8 mouse cellular contexts compared by ENCODE assay signal in genomic region chr17:87474501-87474795, GRCm38 (mm10). TPM values are rescaled to one million over a fixed set of nuclear protein-coding genes. Genes with fewer than 3 reads are reported as not detected.
DNase-seq lines count a peak whose midpoint lies in the region; ATAC-seq and TF ChIP-seq lines count a peak whose summit lies in the region.

No protein-coding gene starts in this region.

- ATAC-seq in forebrain, embryonic 11.5 days (replicated peaks; ENCODE audit: low FRiP score), result peak; percentile 51; the same call in 1 of the 2 replicates
- ATAC-seq in neural tube, embryonic 13.5 days (ENCODE audit: low read depth), result no peak
- ATAC-seq in CD4-positive, CD25-positive, alpha-beta regulatory T cell, adult 4 months, result no peak

- H3K4me2 ChIP-seq in forebrain, embryonic 11.5 days (ENCODE audit: low read depth, low read length, severe bottlenecking), result peak overlapping the region; percentile 64
- H3K4me2 ChIP-seq in neural tube, embryonic 13.5 days, result peak overlapping the region; percentile 65

- no peak overlapping the region; the same call in 1 of the 2 replicates for H3K9ac ChIP-seq in liver, adult 2 months (ENCODE audit: low read depth, low read length)
- peak overlapping the region; percentile 40; the same call in 1 of the 2 replicates for H3K9ac ChIP-seq in forebrain, embryonic 11.5 days (ENCODE audit: low read length)
- peak overlapping the region; percentile 61 for H3K9ac ChIP-seq in neural tube, embryonic 13.5 days

- H3K27ac ChIP-seq in liver, adult 2 months (replicated peaks; ENCODE audit: insufficient read depth, low read depth, low read length), result peak overlapping the region; percentile 26
- no peak overlapping the region for H3K27ac ChIP-seq in forebrain, embryonic 11.5 days (ENCODE audit: low read depth, low read length)
- H3K27ac ChIP-seq in neural tube, embryonic 13.5 days (replicated peaks), result peak overlapping the region; percentile 75

- H3K27me3 ChIP-seq in liver, adult 2 months (ENCODE audit: control insufficient read depth, insufficient read depth, low read length), result no peaks in the 10 kb centered on the region
- peaks cover 3% of the 10 kb centered on the region; the same call in 1 of the 2 replicates for H3K27me3 ChIP-seq in forebrain, embryonic 11.5 days (ENCODE audit: control insufficient read depth, insufficient read depth, low read length)
- 0 out of 2 replicates have a peak, but pooled peaks cover 2% of the 10 kb centered on the region for H3K27me3 ChIP-seq in neural tube, embryonic 13.5 days

- peak overlapping the region; percentile 44; the same call in 1 of the 2 replicates for H3K4me3 ChIP-seq in liver, adult 2 months (ENCODE audit: insufficient read depth, low read depth, low read length)
- peak overlapping the region; percentile 25 for H3K4me3 ChIP-seq in forebrain, embryonic 11.5 days (ENCODE audit: low read depth, low read length)
- H3K4me3 ChIP-seq in neural tube, embryonic 13.5 days, result peak overlapping the region; percentile 31

- no peaks in the 10 kb centered on the region for H3K36me3 ChIP-seq in liver, adult 2 months (ENCODE audit: control insufficient read depth, insufficient read depth, low read length)
- H3K36me3 ChIP-seq in forebrain, embryonic 11.5 days (ENCODE audit: control insufficient read depth, insufficient read depth, low read length), result no peaks in the 10 kb centered on the region
- H3K36me3 ChIP-seq in neural tube, embryonic 13.5 days, result no peaks in the 10 kb centered on the region

- intact Hi-C loops in left cerebral cortex, postnatal 14 days (cut with DNase I), result no loop called here

- WGBS in liver, adult 2 months, result 12% methylated on average over 7 of the region's 7 CpGs
- WGBS in forebrain, embryonic 11.5 days, result 1% methylated on average over 7 of the region's 7 CpGs
- WGBS in neural tube, embryonic 13.5 days, result 2% methylated on average over 7 of the region's 7 CpGs

- TF ChIP-seq CTCF in liver, adult 2 months (IDR thresholded peaks at IDR 0.05; ENCODE audit: low read depth, low read length), result no peak

- no peaks in the 10 kb centered on the region for H3K79me2 ChIP-seq in liver, adult 2 months (ENCODE audit: control insufficient read depth, insufficient read depth, low read length)

- no peaks in the 10 kb centered on the region for H3K9me3 ChIP-seq in forebrain, embryonic 11.5 days (ENCODE audit: control insufficient read depth, low read length)
- H3K9me3 ChIP-seq in neural tube, embryonic 13.5 days, result no peaks in the 10 kb centered on the region

- H3K4me1 ChIP-seq in liver, adult 2 months (ENCODE audit: control insufficient read depth, insufficient read depth, low read length), result peaks cover 2% of the 10 kb centered on the region
- no peaks in the 10 kb centered on the region for H3K4me1 ChIP-seq in forebrain, embryonic 11.5 days (replicated peaks; ENCODE audit: control insufficient read depth, insufficient read depth, low read length)
- H3K4me1 ChIP-seq in neural tube, embryonic 13.5 days (replicated peaks), result peaks cover 43% of the 10 kb centered on the region

- no peak for TF ChIP-seq POLR2A in liver, adult 2 months (IDR thresholded peaks at IDR 0.05; ENCODE audit: extremely low read depth, insufficient read depth, low read length)

- DNase-seq in liver, adult 2 months (ENCODE audit: extremely low read depth, low read depth, low spot score), result peak; percentile 3
- no peak for DNase-seq in liver
- no peak for DNase-seq in forebrain, embryonic 11.5 days (ENCODE audit: low spot score)
- DNase-seq in kidney, postnatal 14 days, result peak; percentile 17
- DNase-seq in right cerebral cortex, postnatal 10 days (ENCODE audit: low spot score in 2 of 2), result no peak
- no peak for DNase-seq in left cerebral cortex, postnatal 14 days (ENCODE audit: low spot score in 2 of 2)

RNA-seq across cellular contexts. Expression of gene Calm2, which starts 27.7 kb away (rescaled TPM):
- 181 and 257 TPM in 2 replicates for total RNA-seq in liver, adult 2 months (2014; rRNA removed)
- 19.7 and 20.9 TPM in 2 replicates for polyA plus RNA-seq in liver, adult 2 months (2012; rRNA removed)
- polyA plus RNA-seq in forebrain, embryonic 11.5 days (2014; fragmentation: Nextera tagmentation; extraction: Ambion mirVana), result 1,239 and 1,306 TPM in 2 replicates
- polyA plus RNA-seq in neural tube, embryonic 13.5 days (2015; fragmentation: Nextera tagmentation; extraction: Ambion mirVana), result 2,810 and 2,954 TPM in 2 replicates
- polyA plus RNA-seq in CD4-positive, CD25-positive, alpha-beta regulatory T cell, adult 4 months (2017; shearing (Covaris generic)), result 100 to 1,000 TPM; 533 to 583 TPM
- 1,000 to 10,000 TPM; 2,367 to 2,382 TPM for total RNA-seq in left cerebral cortex, postnatal 14 days (2021)

RNA-seq across cellular contexts. Expression of gene Stpg4, which starts 46.9 kb away (rescaled TPM):
- total RNA-seq in liver, adult 2 months (2014; rRNA removed), result not detected in 2 replicates
- polyA plus RNA-seq in liver, adult 2 months (2012; rRNA removed), result not detected in 2 replicates
- not detected in 2 replicates for polyA plus RNA-seq in forebrain, embryonic 11.5 days (2014; fragmentation: Nextera tagmentation; extraction: Ambion mirVana)
- 0.78 TPM in 1 of 2 replicates, not detected in the other for polyA plus RNA-seq in neural tube, embryonic 13.5 days (2015; fragmentation: Nextera tagmentation; extraction: Ambion mirVana)
- polyA plus RNA-seq in CD4-positive, CD25-positive, alpha-beta regulatory T cell, adult 4 months (2017; shearing (Covaris generic)), result not detected
- not detected for total RNA-seq in left cerebral cortex, postnatal 14 days (2021)

Comparison
In these comparisons a context has a peak if more than half of its experiments do, and no peak if none do; other contexts are left out.
1. DNase-seq: peak in liver, adult 2 months (single experiment) and kidney, postnatal 14 days (single experiment); none in liver (single experiment), forebrain, embryonic 11.5 days (single experiment), right cerebral cortex, postnatal 10 days (0 of 2) and left cerebral cortex, postnatal 14 days (0 of 2).
2. RNA of gene Calm2, which starts 27.7 kb away (polyA plus RNA-seq): 2,810 to 2,954 TPM in neural tube, embryonic 13.5 days, 1,239 to 1,306 TPM in forebrain, embryonic 11.5 days and 533 to 583 TPM in CD4-positive, CD25-positive, alpha-beta regulatory T cell, adult 4 months; 19.7 to 20.9 TPM in liver, adult 2 months; every median in the first group is over 10 times any median in the second.
3. Peak in every context shown above with its lines, with median percentiles within 50 percentile points of each other: H3K4me3 ChIP-seq.